Mouse (Mus musculus) retina, embryonic 14.5 days (tissue): Measurements from ENCODE around the gene Rnf182.

Experiments
- DNase-seq: peaks from one replicate; pipeline ENCODE4 v3.0.0-alpha.2; 2015; ENCODE audit warnings: low spot score

Gene Rnf182

GRCm38 (mm10) chr13:43698506-43698905 is 83.0 kb downstream of the Rnf182 start:
- DNase-seq, result no peak

GRCm38 (mm10) chr13:43703471-43703870 is 88.0 kb downstream of the Rnf182 start:
- DNase-seq, result no peak

DNA sequence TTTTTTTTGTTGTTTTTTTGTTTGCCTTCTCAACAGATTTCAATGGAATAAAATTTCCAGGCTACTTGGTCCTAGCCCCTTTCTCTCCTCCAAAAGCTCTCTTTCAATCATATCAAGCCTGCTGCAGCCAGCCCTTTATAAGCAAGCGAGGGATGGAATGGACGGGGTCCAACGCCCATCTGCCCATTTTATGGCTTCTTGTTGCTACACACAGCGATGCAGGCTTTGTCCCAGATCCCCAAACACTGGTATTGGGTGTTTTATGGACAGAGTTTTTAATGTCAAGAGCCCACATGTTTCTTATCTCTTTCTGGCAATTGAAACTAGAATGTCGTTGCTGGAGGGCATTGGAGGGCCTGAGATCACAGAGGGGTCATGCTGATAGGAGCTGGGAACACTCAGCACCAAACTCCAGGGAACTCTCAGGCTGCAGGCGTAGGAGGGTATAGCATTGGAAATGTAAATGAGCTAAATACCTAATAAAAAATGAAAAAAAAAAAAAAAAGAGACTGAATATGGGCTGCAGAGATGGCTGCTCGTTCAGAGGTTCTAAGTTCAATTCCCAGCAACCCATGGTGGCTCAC is 89.1 kb downstream of the Rnf182 start:
- no peak for DNase-seq

- DNase-seq, result no peak
Measured at GRCm38 (mm10) chr13:43706387-43706786, 90.9 kb downstream of the Rnf182 start.

GRCm38 (mm10) chr13:43709529-43709928 is 94.0 kb downstream of the Rnf182 start:
- no peak for DNase-seq

GRCm38 (mm10) chr13:43711708-43712314 is 96.3 kb downstream of the Rnf182 start:
- no peak for DNase-seq

DNA sequence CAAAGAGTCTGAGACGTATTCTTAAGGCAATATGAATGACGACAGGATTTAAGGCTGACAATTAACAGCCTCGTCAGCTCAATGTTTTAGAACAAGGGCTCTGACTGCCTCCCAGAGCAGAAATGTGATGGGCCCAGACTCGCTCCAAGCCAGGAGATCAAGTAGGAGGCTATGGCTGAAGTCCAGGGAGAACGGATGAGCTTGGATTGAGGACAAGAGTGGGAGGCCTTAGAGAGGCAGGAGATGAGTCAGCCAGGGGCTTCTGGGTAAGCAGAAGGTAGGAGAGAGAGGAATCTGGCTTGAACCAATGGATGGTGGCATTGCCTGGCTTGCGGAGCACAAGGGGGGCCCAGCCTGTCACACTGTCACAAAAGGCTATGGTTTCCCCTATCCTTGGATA is 99.2 kb downstream of the Rnf182 start:
- no peak for DNase-seq

- DNase-seq, result no peak
Measured at GRCm38 (mm10) chr13:43715466-43715865, 100.0 kb downstream of the Rnf182 start.

- DNase-seq, result no peak
Measured at GRCm38 (mm10) chr13:43716514-43717036, 101.1 kb downstream of the Rnf182 start.

DNA sequence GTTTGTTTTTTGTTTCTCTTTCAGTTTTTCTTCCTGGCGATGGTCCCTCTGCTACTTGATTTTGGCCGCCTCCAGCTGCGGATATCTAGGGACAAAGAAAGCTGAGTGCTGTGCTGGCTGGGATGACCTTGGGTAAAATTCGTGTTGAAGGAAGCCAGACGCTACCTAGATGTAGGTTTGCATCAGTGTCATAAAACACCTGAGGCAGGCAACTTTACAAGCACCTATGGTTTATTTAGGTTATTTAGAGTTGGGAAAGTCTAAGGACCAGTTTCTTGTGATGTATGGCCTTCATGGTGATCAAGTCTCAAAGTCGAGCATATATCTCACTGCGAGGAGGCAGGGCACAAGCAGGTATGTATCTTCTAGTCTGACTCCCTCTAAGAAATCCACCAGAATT is 102.7 kb downstream of the Rnf182 start:
- no peak for DNase-seq

DNA sequence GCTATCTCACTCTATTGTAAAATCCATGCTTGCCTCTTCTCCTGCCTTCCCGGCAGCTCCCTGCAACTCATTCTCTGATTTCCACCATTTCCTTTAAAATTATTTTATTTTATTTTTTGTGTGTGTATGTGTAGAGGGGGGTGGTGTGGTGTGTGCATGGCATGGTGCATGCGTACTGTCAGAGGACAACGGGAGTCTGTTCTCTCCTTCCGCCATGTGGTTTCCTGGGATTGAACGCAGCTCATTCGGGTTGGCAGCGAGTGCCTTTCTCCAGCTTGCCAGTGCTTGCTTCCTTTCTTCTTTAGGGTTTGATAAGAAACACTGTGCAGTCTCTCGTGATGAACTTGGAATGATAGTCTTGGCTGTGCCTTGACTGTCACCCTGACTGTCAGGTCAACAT is 105.0 kb downstream of the Rnf182 start:
- no peak for DNase-seq
